Mouse (Mus musculus): Measurements from ENCODE around the gene Adamts4. TPM values are rescaled to one million over a fixed set of nuclear protein-coding genes. Genes with fewer than 3 reads are reported as not detected.
A peak's percentile ranks its signal among the peaks of the same experiment; 100 is the strongest.

Gene Adamts4
- total RNA-seq, 1 experiment, result 4.5 TPM

- H3K9me3 ChIP-seq (ENCODE audit: control insufficient read depth, insufficient read depth, low read depth, low read length), result no peaks in the 10 kb centered on the region
- H3K36me3 ChIP-seq (ENCODE audit: control insufficient read depth, insufficient read depth, low read length, poor library complexity, severe bottlenecking), result peaks cover 7% of the 10 kb centered on the region; the same call in 1 of the 2 replicates
- H3K4me3 ChIP-seq (ENCODE audit: insufficient read depth in 1 of 2, low read depth in 1 of 2, low read length in 2 of 2, poor library complexity in 1 of 2, severe bottlenecking in 1 of 2), result no peak overlapping the region
- TF ChIP-seq HCFC1 (IDR thresholded peaks at IDR 0.05; ENCODE audit: borderline replicate concordance, insufficient read depth, low read length) (no peak), ZC3H11A (IDR thresholded peaks at IDR 0.05; ENCODE audit: borderline replicate concordance, low read depth, low read length) (no peak), MAFK (IDR thresholded peaks at IDR 0.05; ENCODE audit: insufficient read depth, low read depth, low read length) (no peak), CHD2 (IDR thresholded peaks at IDR 0.05; ENCODE audit: low read depth, low read length) (no peak), ZNF384 (IDR thresholded peaks at IDR 0.05; ENCODE audit: low read depth, low read length) (no peak)
- no peak overlapping the region for H3K9ac ChIP-seq (ENCODE audit: insufficient read depth, low read depth, low read length, poor library complexity, severe bottlenecking)
- peaks cover 0 to 4% of the 10 kb centered on the region in 2 experiments; a peak in 2 of 4 replicates for H3K4me1 ChIP-seq (ENCODE audit: control insufficient read depth in 2 of 2, insufficient read depth in 2 of 2, low read length in 2 of 2, poor library complexity in 1 of 2)
- in situ Hi-C loops (cut with MboI; ENCODE audit: low sequenced_read_pairs in 2 of 2, unreplicated experiment in 2 of 2), result no loop called here
- no peak for DNase-seq (ENCODE audit: low read depth, low spot score)
- no peak overlapping the region for H3K27ac ChIP-seq (ENCODE audit: insufficient read depth, low read depth, low read length, poor library complexity, severe bottlenecking)
Measured at GRCm38 (mm10) chr1:171268341-171268740, 18.1 kb downstream of the Adamts4 start.

- H3K4me1 ChIP-seq (ENCODE audit: control insufficient read depth in 2 of 2, insufficient read depth in 2 of 2, low read length in 2 of 2, poor library complexity in 1 of 2), result peaks cover 0 to 4% of the 10 kb centered on the region in 2 experiments; a peak in 2 of 4 replicates
- no peaks in the 10 kb centered on the region for H3K9me3 ChIP-seq (ENCODE audit: control insufficient read depth, insufficient read depth, low read depth, low read length)
- peak within 1 kb of the TSS; percentile 87 for H3K9ac ChIP-seq (ENCODE audit: insufficient read depth, low read depth, low read length, poor library complexity, severe bottlenecking)
- in situ Hi-C loops (cut with MboI; ENCODE audit: low sequenced_read_pairs in 2 of 2, unreplicated experiment in 2 of 2), result no loop called here
- no peak for TF ChIP-seq ZNF384 (IDR thresholded peaks at IDR 0.05; ENCODE audit: low read depth, low read length)
- peak; percentile 82 for TF ChIP-seq HCFC1 (IDR thresholded peaks at IDR 0.05; ENCODE audit: borderline replicate concordance, insufficient read depth, low read length)
- H3K36me3 ChIP-seq (ENCODE audit: control insufficient read depth, insufficient read depth, low read length, poor library complexity, severe bottlenecking), result peaks cover 15% of the 10 kb centered on the region
- peak within 1 kb of the TSS; percentile 86 to 99 for H3K4me3 ChIP-seq (ENCODE audit: insufficient read depth in 1 of 2, low read depth in 1 of 2, low read length in 2 of 2, poor library complexity in 1 of 2, severe bottlenecking in 1 of 2)
- peak; percentile 86 for DNase-seq (ENCODE audit: low read depth, low spot score)
- peak within 1 kb of the TSS; percentile 65 for H3K27ac ChIP-seq (ENCODE audit: insufficient read depth, low read depth, low read length, poor library complexity, severe bottlenecking)
Measured at GRCm38 (mm10) chr1:171269848-171270572, 19.8 kb downstream of the Adamts4 start, which contains the start of gene B4galt3. TSS of gene B4galt3 (plus strand) at chr1:171270328.

- Histone ChIP-seq H3K36me3 (ENCODE audit: control insufficient read depth, insufficient read depth, low read length, poor library complexity, severe bottlenecking) (peaks cover 19% of the 10 kb centered on the region), H3K9me3 (ENCODE audit: control insufficient read depth, insufficient read depth, low read depth, low read length) (no peaks in the 10 kb centered on the region), H3K9ac (ENCODE audit: insufficient read depth, low read depth, low read length, poor library complexity, severe bottlenecking) (peak overlapping the region; percentile 87), H3K4me3 (ENCODE audit: insufficient read depth in 1 of 2, low read depth in 1 of 2, low read length in 2 of 2, poor library complexity in 1 of 2, severe bottlenecking in 1 of 2) (peak overlapping the region; percentile 86 to 99), H3K4me1 (ENCODE audit: control insufficient read depth in 2 of 2, insufficient read depth in 2 of 2, low read length in 2 of 2, poor library complexity in 1 of 2) (peaks cover 0 to 4% of the 10 kb centered on the region in 2 experiments; a peak in 2 of 4 replicates), H3K27ac (ENCODE audit: insufficient read depth, low read depth, low read length, poor library complexity, severe bottlenecking) (peak overlapping the region; percentile 65)
- in situ Hi-C loops (cut with MboI; ENCODE audit: low sequenced_read_pairs in 2 of 2, unreplicated experiment in 2 of 2), result no loop called here
- TF ChIP-seq ZNF384 (IDR thresholded peaks at IDR 0.05; ENCODE audit: low read depth, low read length), result no peak
- no peak for TF ChIP-seq HCFC1 (IDR thresholded peaks at IDR 0.05; ENCODE audit: borderline replicate concordance, insufficient read depth, low read length)
- DNase-seq (ENCODE audit: low read depth, low spot score), result no peak
Measured at GRCm38 (mm10) chr1:171270573-171270900, 20.3 kb downstream of the Adamts4 start.

GRCm38 (mm10) chr1:171271196-171271595, 21.0 kb downstream of the Adamts4 start:
- peak overlapping the region; percentile 86 to 99 for H3K4me3 ChIP-seq (ENCODE audit: insufficient read depth in 1 of 2, low read depth in 1 of 2, low read length in 2 of 2, poor library complexity in 1 of 2, severe bottlenecking in 1 of 2)
- H3K27ac ChIP-seq (ENCODE audit: insufficient read depth, low read depth, low read length, poor library complexity, severe bottlenecking), result no peak overlapping the region
- H3K9ac ChIP-seq (ENCODE audit: insufficient read depth, low read depth, low read length, poor library complexity, severe bottlenecking), result peak overlapping the region; percentile 87; the same call in 1 of the 2 replicates

More at GRCm38 (mm10) chr1:171271196-171271595, 21.0 kb downstream of the Adamts4 start:
- Histone ChIP-seq H3K9me3 (ENCODE audit: control insufficient read depth, insufficient read depth, low read depth, low read length) (no peaks in the 10 kb centered on the region), H3K36me3 (ENCODE audit: control insufficient read depth, insufficient read depth, low read length, poor library complexity, severe bottlenecking) (peaks cover 25% of the 10 kb centered on the region), H3K4me1 (ENCODE audit: control insufficient read depth in 2 of 2, insufficient read depth in 2 of 2, low read length in 2 of 2, poor library complexity in 1 of 2) (peaks cover 0 to 4% of the 10 kb centered on the region in 2 experiments; a peak in 2 of 4 replicates)
- DNase-seq (ENCODE audit: low read depth, low spot score), result no peak
- in situ Hi-C loops (cut with MboI; ENCODE audit: low sequenced_read_pairs in 2 of 2, unreplicated experiment in 2 of 2), result no loop called here
- no peak for TF ChIP-seq CHD2 (IDR thresholded peaks at IDR 0.05; ENCODE audit: low read depth, low read length)
- TF ChIP-seq HCFC1 (IDR thresholded peaks at IDR 0.05; ENCODE audit: borderline replicate concordance, insufficient read depth, low read length), result no peak
- no peak for TF ChIP-seq MAFK (IDR thresholded peaks at IDR 0.05; ENCODE audit: insufficient read depth, low read depth, low read length)
- no peak for TF ChIP-seq ZNF384 (IDR thresholded peaks at IDR 0.05; ENCODE audit: low read depth, low read length)
- TF ChIP-seq ZC3H11A (IDR thresholded peaks at IDR 0.05; ENCODE audit: borderline replicate concordance, low read depth, low read length), result no peak
